Mouse (Mus musculus) kidney, postnatal 0 days (tissue): ENCODE data around the gene Dhrs7c. TPM values are rescaled to one million over a fixed set of nuclear protein-coding genes. Genes with fewer than 3 reads are reported as not detected.
A peak's percentile ranks its signal among the peaks of the same experiment; 100 is the strongest.

Experiments used
- ATAC-seq: fragments of 200-750 bp; cut with Nextera tagmentation; replicated peaks from 2 replicates; pipeline ENCODE4 v1.8.0; 2017; ENCODE audit warnings: low read depth, moderate number of reproducible peaks, moderate TSS enrichment, moderate library complexity; ENCODE audit not compliant: low FRiP score
- DNase-seq: peaks from one replicate; pipeline ENCODE4 v3.0.0-alpha.2; 2016; ENCODE audit warnings: low spot score
- H3K27ac ChIP-seq: fragments of 300-500 bp; sonication (generic); 2 replicates; pipeline ENCODE4 v1.5.1; 2014; ENCODE audit warnings: mild to moderate bottlenecking
- H3K27me3 ChIP-seq: fragments of 300-500 bp; sonication (generic); 2 replicates; pipeline ENCODE4 v1.6.1; 2014; ENCODE audit warnings: low read length, mixed read lengths; ENCODE audit not compliant: insufficient read depth
- H3K36me3 ChIP-seq: fragments of 300-500 bp; sonication (generic); 2 replicates; pipeline ENCODE4 v1.6.1; 2014; ENCODE audit warnings: low read length, mixed read lengths; ENCODE audit not compliant: insufficient read depth
- H3K4me1 ChIP-seq: fragments of 300-500 bp; sonication (generic); replicated peaks from 2 replicates; pipeline ENCODE4 v1.6.1; 2014; ENCODE audit warnings: antibody characterized with exemption, low read length, mixed read lengths; ENCODE audit not compliant: insufficient read depth
- H3K4me2 ChIP-seq: fragments of 300-500 bp; sonication (generic); 2 replicates; pipeline ENCODE4 v1.6.1; 2014; ENCODE audit warnings: mild to moderate bottlenecking, low read length, moderate library complexity, mixed read lengths
- H3K4me3 ChIP-seq: fragments of 300-500 bp; sonication (generic); replicated peaks from 2 replicates; pipeline ENCODE4 v1.5.1; 2014; ENCODE audit warnings: low read depth, low read length
- H3K9ac ChIP-seq: fragments of 300-500 bp; sonication (generic); 2 replicates; pipeline ENCODE4 v1.6.1; 2014; ENCODE audit warnings: low read depth, low read length
- H3K9me3 ChIP-seq: fragments of 300-500 bp; sonication (generic); replicated peaks from 2 replicates; pipeline ENCODE4 v1.6.1; 2016; ENCODE audit warnings: low read length, inconsistent platforms, mixed read lengths
- CTCF ChIP-seq: IDR thresholded peaks from 2 replicates; pipeline ENCODE4 v1.5.1; 2016; ENCODE audit warnings: antibody characterized with exemption, low read depth, mild to moderate bottlenecking, moderate library complexity
- WGBS: fragments of 180-500 bp; shearing (Covaris S2); extraction: QIAGEN DNeasy Blood & Tissue Kit; methylation state at CpG from one replicate; pipeline ENCODE4 v1.1.7; 2014; 5-methylcytosine and 5-hydroxymethylcytosine counted together
- polyA plus RNA-seq: library from polyadenylated mRNA; unstranded; fragments of >200 nt; fragmentation: Nextera tagmentation; extraction: Ambion mirVana; gene quantifications from 2 replicates; pipeline ENCODE4 v1.2.1, GENCODE M21; 2015

Dhrs7c gene
- polyA plus RNA-seq, 1 experiment from 2014 or later = not detected

DNA sequence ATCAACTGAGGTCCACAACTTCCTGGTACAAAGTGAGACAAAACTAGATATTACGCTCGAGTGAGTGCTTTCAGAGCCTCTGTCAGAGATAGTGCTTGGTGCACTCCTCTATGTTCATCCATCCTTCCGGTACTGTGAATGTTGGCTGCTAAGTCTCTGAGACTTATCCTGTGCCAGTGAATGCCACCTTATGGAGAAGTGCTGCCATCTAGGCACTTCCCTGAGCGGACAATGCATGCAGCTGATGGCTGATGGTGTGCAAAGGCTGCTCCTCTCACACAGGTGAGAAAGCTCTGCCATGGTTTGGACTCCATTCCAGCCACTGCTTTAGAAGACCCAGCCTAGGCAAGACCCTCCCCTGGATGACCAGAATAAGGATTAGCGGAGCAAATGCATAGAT, 10.1 kb downstream of the Dhrs7c start:
- no peak for TF ChIP-seq CTCF
- WGBS = 79% methylated on average over 5 of the region's 5 CpGs

DNA sequence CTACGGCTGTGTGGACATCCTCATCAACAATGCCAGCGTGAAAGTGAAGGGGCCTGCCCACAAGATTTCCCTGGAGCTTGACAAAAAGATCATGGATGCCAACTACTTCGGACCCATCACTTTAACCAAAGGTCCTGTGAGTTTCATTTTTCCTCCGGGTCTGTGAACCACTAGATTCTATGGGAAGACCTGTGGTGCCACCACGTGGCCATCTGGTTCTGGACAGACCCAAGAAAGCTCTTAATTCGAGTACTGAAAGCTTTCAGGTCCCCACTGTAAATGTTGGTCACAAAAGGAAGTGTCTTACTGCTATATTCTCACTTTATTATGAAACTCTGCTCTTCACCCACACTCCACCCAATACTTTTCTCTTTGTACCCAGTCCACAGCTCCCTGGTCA, 13.5 kb downstream of the Dhrs7c start:
- no peaks in the 10 kb centered on the region for H3K4me1 ChIP-seq
- H3K36me3 ChIP-seq = no peaks in the 10 kb centered on the region
- no peak overlapping the region for H3K27ac ChIP-seq
- TF ChIP-seq CTCF = peak; percentile 39; the same call in 1 of the 2 replicates
- WGBS = 76% methylated on average over 6 of the region's 6 CpGs
- H3K9me3 ChIP-seq = no peaks in the 10 kb centered on the region
- H3K9ac ChIP-seq = no peak overlapping the region
- no peak for DNase-seq
- H3K4me2 ChIP-seq = no peak overlapping the region
- no peak overlapping the region for H3K4me3 ChIP-seq
- no peaks in the 10 kb centered on the region for H3K27me3 ChIP-seq
- ATAC-seq = no peak

More for the DNA sequence above, 10.1 kb downstream of the Dhrs7c start:
- Histone ChIP-seq H3K4me1 (no peaks in the 10 kb centered on the region), H3K9ac (no peak overlapping the region), H3K4me2 (no peak overlapping the region), H3K36me3 (no peaks in the 10 kb centered on the region), H3K27me3 (no peaks in the 10 kb centered on the region), H3K27ac (no peak overlapping the region), H3K9me3 (no peaks in the 10 kb centered on the region), H3K4me3 (no peak overlapping the region)
- ATAC-seq = no peak
- no peak for DNase-seq

DNA sequence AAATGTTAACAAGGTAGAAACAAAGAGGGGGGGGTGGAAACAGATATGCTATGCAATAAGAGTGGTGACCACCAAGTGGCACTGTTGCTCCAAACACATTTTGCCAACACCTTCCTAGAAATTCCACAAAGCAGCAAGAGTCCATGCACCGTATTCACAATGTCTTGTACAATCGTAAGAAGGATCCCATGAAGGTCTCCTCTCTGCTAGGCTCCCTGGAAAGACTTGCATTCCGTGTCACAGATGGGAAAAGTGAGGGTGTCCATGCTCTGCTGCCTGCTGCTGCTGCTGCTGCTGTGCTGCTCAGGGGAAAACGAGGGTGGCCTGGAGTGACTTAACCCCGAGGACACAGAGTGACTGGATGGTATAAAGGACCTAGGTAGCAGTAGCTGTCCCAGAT, 21.6 kb downstream of the Dhrs7c start:
- Histone ChIP-seq H3K4me1 (no peaks in the 10 kb centered on the region), H3K4me3 (no peak overlapping the region), H3K9ac (no peak overlapping the region), H3K36me3 (no peaks in the 10 kb centered on the region), H3K27ac (no peak overlapping the region), H3K4me2 (peak overlapping the region; percentile 42), H3K27me3 (no peaks in the 10 kb centered on the region), H3K9me3 (no peaks in the 10 kb centered on the region)
- ATAC-seq (no peak), DNase-seq (peak; percentile 83)
- 12% methylated on average over 5 of the region's 5 CpGs for WGBS
- TF ChIP-seq CTCF = peak; percentile 90

DNA sequence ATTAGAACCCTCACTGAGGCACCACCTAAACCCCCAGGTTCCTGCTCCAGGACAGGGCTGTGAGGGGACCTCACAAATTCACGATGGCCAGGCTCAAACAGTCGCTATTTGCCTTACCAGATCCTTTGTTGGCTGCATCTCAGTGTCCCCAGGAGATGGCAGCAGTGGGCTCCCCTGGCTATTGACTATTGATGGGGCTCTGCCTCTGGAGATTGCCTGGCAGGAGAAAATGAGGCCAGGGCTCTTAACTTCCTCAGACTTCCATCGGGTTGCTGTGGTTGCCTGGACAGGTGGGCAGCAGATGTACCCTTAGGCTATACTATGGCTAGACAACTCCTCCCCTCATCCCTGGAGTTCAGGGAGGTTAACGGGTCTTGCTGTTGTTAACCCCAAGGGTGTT, 22.2 kb downstream of the Dhrs7c start:
- DNase-seq (peak; percentile 65), ATAC-seq (no peak; the same call in 1 of the 2 replicates)
- Histone ChIP-seq H3K4me2 (no peak overlapping the region), H3K4me3 (no peak overlapping the region), H3K27ac (no peak overlapping the region), H3K27me3 (no peaks in the 10 kb centered on the region), H3K4me1 (no peaks in the 10 kb centered on the region), H3K9ac (no peak overlapping the region), H3K36me3 (no peaks in the 10 kb centered on the region), H3K9me3 (no peaks in the 10 kb centered on the region)
- TF ChIP-seq CTCF = peak; percentile 80
- WGBS = 23% methylated on average over 4 of the region's 4 CpGs

DNA sequence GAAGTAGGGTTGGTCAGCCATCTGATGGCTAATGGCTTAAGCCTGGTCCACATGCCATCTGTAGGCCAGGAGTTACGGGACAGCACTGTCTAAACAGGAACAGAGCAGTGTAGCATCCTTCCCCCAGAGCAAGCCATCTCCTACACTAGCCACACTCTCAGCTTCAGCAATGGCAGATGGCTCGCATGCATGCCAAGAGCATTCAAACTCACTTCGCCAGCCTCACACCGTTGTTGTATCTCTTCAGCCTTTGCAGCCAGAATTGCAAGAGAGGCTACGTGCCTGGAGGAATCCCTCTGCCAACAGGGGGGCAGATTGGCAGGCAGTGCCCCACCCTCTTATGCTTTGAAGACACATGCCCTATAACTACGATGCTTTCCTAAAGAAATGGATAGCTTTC, 23.6 kb downstream of the Dhrs7c start:
- no peak overlapping the region for H3K4me2 ChIP-seq
- no peak overlapping the region for H3K4me3 ChIP-seq
- H3K4me1 ChIP-seq = no peaks in the 10 kb centered on the region
- H3K27ac ChIP-seq = no peak overlapping the region
- no peak for TF ChIP-seq CTCF
- no peak overlapping the region for H3K9ac ChIP-seq
- 88% methylated on average over 6 of the region's 6 CpGs for WGBS
- DNase-seq = no peak
- ATAC-seq = no peak
- H3K36me3 ChIP-seq = no peaks in the 10 kb centered on the region
- no peaks in the 10 kb centered on the region for H3K9me3 ChIP-seq
- no peaks in the 10 kb centered on the region for H3K27me3 ChIP-seq

DNA sequence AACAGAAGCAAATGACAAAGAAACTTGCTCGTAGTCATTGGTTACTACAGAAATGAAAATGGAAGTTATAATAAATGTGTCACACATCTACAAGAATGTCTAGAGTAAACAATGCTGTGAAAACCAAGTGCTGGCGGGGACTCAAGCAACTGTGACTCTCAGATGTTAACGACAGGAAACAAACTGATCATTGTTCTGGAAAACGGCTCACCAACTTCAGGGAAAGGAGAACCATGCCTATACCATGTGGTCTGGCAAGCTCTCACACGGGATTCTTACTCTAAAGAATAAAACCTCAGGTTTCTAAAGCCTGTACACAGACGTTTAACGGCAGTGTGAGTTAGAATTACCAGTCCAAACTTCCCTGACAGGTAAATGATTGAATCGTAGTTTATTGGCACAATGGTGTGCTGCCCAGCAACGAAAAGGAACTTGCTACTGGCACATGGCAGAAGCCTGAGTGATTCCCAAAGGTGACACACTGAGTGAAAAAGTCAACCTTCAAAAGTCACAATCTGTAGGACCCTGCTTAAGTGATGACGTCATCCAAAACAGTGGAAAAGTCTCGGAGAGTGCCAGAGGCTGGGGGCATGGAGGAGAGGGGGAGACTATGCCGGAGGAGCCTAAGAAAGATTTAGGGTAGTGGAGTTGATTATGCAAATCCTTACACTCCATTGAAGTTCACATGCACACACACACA, 30.5 kb downstream of the Dhrs7c start:
- DNase-seq (peak; percentile 76), ATAC-seq (peak; percentile 46; the same call in 1 of the 2 replicates)
- H3K27ac ChIP-seq = no peak overlapping the region
- no peaks in the 10 kb centered on the region for H3K27me3 ChIP-seq
- TF ChIP-seq CTCF = no peak
- no peaks in the 10 kb centered on the region for H3K4me1 ChIP-seq
- H3K9ac ChIP-seq = no peak overlapping the region
- no peaks in the 10 kb centered on the region for H3K36me3 ChIP-seq
- H3K9me3 ChIP-seq = no peaks in the 10 kb centered on the region
- WGBS = 29% methylated on average over 12 of the region's 12 CpGs
- no peak overlapping the region for H3K4me2 ChIP-seq
- H3K4me3 ChIP-seq = no peak overlapping the region

DNA sequence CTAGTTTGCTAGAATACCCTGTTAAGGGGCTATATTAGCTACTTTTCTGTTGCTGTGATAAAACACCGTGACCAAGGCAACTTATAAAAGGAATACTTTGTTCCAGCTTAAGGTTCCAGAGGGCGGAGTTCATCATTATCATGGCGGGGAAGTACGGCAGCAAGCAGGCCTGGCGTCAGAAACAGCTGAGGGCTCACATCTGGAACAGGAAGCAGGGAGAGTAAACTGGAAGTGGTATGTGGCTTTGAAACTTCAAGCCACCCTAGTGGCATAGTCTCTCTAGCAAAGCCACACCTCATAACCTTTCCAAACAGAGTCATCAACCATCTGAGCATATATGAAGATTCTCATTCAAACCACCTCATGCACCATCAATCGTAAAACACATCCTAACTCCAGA, 31.5 kb downstream of the Dhrs7c start:
- DNase-seq = no peak
- Histone ChIP-seq H3K36me3 (no peaks in the 10 kb centered on the region), H3K4me3 (no peak overlapping the region), H3K4me1 (no peaks in the 10 kb centered on the region), H3K27me3 (no peaks in the 10 kb centered on the region), H3K27ac (no peak overlapping the region), H3K9me3 (no peaks in the 10 kb centered on the region), H3K9ac (no peak overlapping the region), H3K4me2 (no peak overlapping the region)
- ATAC-seq = no peak
- WGBS = 62% methylated on average over 6 of the region's 6 CpGs
- TF ChIP-seq CTCF = no peak
